Mouse (Mus musculus): ENCODE measurements around the gene Arl3.

DNA sequence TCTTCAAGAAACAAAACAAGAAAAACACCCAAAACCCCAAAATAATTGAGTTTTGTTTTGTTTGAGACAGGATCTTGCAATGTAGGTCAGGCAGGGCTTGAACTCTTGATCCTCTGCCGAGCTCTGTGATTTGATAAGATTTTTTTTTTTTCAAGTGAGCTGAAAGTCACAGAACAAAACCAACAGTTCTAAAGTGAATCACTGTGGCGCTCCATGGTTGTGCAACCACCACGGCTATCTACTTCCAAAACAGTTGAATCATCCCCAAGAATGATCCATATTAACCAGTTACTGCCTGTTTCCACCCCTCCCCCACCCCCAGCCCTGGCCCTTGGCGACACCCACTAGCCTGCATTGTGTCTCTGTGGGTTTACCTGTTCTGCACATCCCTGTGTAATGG is 27.4 kb upstream of the Arl3 start:
- TF ChIP-seq CTCF (IDR thresholded peaks at IDR 0.05; ENCODE audit: borderline replicate concordance, control insufficient read depth, extremely low read depth, insufficient read depth, low read length, poor library complexity) (no peak), POLR2A (IDR thresholded peaks at IDR 0.05; ENCODE audit: control insufficient read depth, extremely low read depth, insufficient read depth, low read length, poor library complexity) (no peak)

Measured in thymus, adult 2 months (tissue).